Mouse (Mus musculus) adrenal gland, postnatal 14 days (tissue): ENCODE data around the gene Il18rap. TPM values are rescaled to one million over a fixed set of nuclear protein-coding genes. Genes with fewer than 3 reads are reported as not detected.
"Not testable (repeated sequence)": the region's sequence is repeated elsewhere in the genome, so short reads cannot be mapped to it uniquely, and the experiment has no call there.

ENCODE experiments used
- DNase-seq: peaks from one replicate; pipeline ENCODE4 v3.0.0; 2021; ENCODE audit warnings: mixed read lengths
- total RNA-seq: library from RNA; stranded (reverse); gene quantifications from 2 replicates; pipeline ENCODE4 v1.2.3, GENCODE M21; 2021

Gene Il18rap
- total RNA-seq, 1 experiment from 2014 or later = 0.37 TPM

GRCm38 (mm10) chr1:40546645-40547044 lies 31.5 kb downstream of the Il18rap start:
- no peak for DNase-seq

DNA sequence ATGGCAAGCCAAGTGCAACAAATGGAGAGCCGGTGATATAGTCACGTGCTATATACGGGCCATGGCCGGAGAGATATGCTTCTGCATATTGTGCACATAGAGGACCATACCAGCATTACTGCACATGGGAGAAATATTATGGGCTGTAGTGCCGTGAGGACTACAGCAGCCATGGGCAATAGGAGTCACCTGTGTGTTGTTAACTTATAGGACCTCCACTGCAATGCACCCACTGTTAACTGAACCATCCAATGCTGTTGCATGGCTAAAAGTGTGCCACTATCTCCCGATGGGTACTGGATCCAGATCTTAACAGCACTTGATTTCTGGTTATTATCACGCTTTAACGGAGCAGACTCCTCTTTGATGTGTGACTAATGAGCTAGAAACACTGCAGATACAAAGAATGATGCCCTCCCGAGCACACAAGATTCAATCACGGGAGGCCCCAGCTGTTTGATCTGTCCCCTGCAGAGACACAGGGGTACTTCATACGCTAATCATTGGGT lies 32.0 kb downstream of the Il18rap start:
- no peak for DNase-seq

- DNase-seq = no peak
Measured at GRCm38 (mm10) chr1:40547762-40548161, 32.6 kb downstream of the Il18rap start.

GRCm38 (mm10) chr1:40569374-40569773 lies 54.2 kb downstream of the Il18rap start:
- no peak for DNase-seq

DNA sequence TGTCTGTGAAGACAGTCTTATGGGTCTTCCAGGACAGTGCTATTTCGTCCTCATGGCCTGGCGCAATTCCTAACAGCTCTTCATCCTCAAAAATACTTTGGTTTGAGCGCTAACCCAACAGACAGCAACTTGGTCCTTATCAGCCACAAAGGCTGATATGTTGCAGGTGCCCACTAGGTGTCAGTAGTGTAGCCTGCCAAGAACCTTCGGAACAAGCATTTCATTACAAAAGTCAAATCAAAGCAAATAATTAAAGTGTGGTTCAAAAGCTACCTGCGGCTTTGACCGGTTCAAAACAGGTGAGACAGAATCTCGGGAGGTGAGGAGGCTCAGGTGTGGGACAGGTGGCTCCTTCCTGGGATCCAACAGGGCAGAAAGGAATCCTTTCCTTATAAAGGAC lies 64.6 kb downstream of the Il18rap start, which contains the start of gene Slc9a4:
TSS of gene Slc9a4 (plus strand) at position 298 of the 400 bp plus-strand sequence.
- peak; percentile 43 for DNase-seq

DNA sequence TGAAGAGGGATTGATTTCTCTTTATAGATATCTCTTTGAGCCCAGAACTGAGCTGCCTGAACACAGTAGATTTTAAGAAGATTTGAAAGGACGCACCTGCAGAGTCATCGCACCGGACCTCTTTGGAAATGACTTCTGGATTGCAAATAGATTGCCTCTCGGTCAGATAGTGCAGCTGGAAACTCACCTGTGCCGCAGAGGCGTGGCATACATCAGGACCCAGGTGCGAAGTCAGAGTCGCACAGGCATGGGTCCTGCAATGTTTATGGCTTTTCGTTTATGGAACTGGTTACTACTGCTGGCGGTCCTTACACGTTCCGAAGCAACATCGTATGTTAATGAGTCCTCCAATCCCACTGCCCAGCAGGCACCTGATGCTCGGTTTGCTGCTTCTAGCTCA lies 65.1 kb downstream of the Il18rap start:
- DNase-seq = no peak

DNA sequence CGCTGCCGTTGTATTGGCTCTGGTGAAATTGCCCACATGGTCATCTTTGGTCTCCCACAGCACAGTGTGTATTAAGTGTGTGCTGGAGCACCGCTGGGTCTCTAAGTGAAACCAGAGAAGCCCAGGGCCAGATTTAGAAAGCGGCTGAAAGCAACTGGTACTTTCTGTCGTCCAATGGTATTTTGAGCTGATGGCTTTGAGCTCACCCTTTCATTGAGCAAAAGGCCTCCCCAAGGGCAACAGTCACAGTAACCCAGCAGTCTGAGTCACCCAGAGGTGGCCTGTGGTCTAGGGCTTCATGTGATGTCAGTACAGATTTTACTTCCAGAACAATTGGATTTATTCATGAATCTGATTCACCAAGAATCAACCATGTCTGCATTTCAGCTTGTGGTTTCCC lies 71.6 kb downstream of the Il18rap start:
- DNase-seq = peak; percentile 18

- DNase-seq = no peak
Measured at GRCm38 (mm10) chr1:40590931-40591330, 75.8 kb downstream of the Il18rap start.

GRCm38 (mm10) chr1:40597822-40598221 lies 82.7 kb downstream of the Il18rap start:
- DNase-seq = no peak

- not testable (repeated sequence) for DNase-seq
Measured at GRCm38 (mm10) chr1:40599661-40600060, 84.5 kb downstream of the Il18rap start.

GRCm38 (mm10) chr1:40600394-40601327 lies 85.5 kb downstream of the Il18rap start:
- DNase-seq = peak; percentile 19

Other genes with a start within 250 kb of the Il18rap start
- 3.6 and 4.4 TPM in 2 replicates for gene Il1rl2, start 190.8 kb upstream of the Il18rap start, total RNA-seq
- gene Il1rl1, start 85.8 kb upstream of the Il18rap start, total RNA-seq = 2.2 and 3.4 TPM in 2 replicates
- 0.41 and 2.6 TPM in 2 replicates for gene Il18r1, start 49.8 kb upstream of the Il18rap start, total RNA-seq
- gene Slc9a4, start 64.7 kb downstream of the Il18rap start, total RNA-seq = not detected in 2 replicates
- gene Slc9a2, start 165.2 kb downstream of the Il18rap start, total RNA-seq = not detected in 2 replicates